Mouse (Mus musculus) liver, embryonic 14.5 days (tissue): ENCODE results near the gene Dlgap3.

Experiments
- CTCF ChIP-seq: IDR thresholded peaks from 2 replicates; pipeline ENCODE4 v1.5.1; 2016; ENCODE audit warnings: antibody characterized with exemption, low read depth, control low read depth
- EP300 ChIP-seq: IDR thresholded peaks from 2 replicates; pipeline ENCODE4 v1.6.1; 2016; ENCODE audit warnings: antibody characterized with exemption, low read depth

DNA sequence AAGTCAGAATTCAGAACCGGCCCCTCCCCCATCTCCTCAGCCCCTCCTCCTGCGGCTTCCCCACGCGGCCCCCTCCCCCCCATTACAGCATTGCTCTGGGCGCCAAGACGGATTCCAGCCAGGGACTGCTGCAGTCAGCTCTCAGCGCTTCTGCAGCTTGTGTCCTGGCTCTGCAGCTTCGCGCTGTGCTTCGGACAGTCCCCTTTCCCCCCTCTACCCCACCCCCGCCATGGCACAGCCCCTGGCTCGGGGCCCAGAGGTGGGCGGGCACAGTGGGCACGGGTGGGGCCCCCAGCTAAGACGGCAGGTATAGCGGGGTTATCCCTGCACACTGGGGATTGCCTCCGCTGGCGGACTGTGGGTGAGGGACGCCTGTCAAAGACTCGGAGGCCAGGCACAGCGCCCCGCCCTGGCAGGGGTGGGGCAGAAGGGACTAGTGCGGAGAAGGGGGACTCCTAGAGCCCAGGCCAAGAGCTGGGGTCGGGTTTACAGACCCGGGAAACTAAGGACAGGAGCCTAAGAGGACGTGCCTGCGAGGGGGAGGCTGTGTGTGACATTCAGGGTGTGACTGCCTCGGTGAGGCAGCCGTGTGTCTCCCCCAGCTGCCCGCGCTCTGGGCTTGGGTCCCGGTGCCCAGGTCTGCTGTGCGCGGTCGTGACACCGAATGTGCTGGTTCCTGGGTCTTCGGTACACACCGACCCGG lies 642 bp upstream of the Dlgap3 start:
- TF ChIP-seq EP300 (no peak), CTCF (no peak)
